Mouse (Mus musculus): ENCODE measurements around the gene Tmem136. TPM values are rescaled to one million over a fixed set of nuclear protein-coding genes. Genes with fewer than 3 reads are reported as not detected.
"Not testable (repeated sequence)": the region's sequence is repeated elsewhere in the genome, so short reads cannot be mapped to it uniquely, and the experiment has no call there.

Tmem136 gene
- 1 to 10 TPM; 5.0 to 6.2 TPM for total RNA-seq (2021)
- long read RNA-seq, experiment 1, partial matches to known transcripts: 0 of 8 reads
- long read RNA-seq, experiment 1, other reads (novel, unspliced or antisense): 6 of 8 reads
- long read RNA-seq, experiment 2, partial matches to known transcripts: 0 of 4 reads
- long read RNA-seq, experiment 2, other reads (novel, unspliced or antisense): 2 of 4 reads

DNA sequence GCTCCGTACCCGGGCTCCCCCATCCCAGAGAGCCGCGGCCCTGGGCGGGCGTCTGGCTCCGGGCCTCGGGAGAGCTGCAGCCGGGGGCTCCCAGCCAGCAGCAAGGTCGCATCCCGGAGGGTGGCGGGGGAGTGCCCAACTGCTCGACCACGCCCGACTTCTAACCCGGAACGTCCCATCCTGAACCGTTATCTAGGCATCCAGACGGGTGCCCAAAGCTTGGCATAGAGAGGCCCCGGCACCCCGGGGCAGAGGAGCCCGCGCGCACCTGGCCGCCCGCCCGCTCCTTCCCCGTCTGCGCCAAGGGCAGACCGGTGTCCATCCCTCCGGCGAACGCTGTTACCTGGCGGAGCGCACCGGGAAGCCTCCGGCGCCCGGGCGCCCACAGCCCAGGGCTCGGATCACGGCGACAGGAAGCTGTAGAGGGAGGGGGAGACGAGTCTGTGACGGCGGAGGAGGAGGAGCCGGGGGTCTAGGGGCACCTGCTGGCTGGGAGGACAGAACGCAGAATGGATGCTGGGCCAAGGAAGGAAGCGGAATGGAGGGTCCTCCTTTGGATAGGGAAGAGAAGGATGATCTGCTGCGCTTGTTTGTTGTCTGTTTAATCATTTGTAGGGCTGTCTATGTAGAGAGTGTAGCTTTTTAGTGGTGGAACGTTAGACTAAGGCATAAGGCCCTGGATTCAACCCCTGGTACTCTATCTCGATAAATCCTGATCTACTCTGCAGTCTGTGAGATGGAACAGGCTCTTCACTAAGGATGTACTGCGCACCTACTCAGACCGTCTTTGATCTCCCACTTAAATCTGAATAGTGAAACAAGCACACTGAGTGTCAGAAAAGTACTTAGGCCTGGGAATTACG lies at the start of gene Tmem136:
Tmem136 (minus strand) TSS at position 437 of the 863 bp plus-strand sequence.
- DNase-seq: peak; percentile 80

DNA sequence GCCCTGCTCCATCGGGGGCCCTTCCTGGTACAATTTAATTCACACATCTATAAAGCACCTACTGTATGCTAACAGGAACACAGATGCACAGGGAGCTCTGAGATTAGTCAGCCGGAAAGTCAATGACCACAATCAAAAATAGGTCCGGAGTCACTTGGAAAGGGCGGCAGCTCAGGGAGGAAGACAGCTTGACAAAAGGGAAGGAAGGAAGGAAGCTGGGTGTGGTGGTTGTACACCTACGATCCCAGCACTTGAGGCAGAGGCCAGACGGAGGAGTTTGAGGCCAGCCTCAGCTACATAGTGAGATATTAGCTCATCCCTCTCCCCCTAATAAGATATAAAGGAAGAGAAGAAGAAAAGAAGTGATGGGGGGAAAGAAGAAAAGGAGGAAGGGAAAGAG lies 39.6 kb upstream of the Tmem136 start:
- peak in 1 of 2 experiments; percentile 26 for DNase-seq

DNA sequence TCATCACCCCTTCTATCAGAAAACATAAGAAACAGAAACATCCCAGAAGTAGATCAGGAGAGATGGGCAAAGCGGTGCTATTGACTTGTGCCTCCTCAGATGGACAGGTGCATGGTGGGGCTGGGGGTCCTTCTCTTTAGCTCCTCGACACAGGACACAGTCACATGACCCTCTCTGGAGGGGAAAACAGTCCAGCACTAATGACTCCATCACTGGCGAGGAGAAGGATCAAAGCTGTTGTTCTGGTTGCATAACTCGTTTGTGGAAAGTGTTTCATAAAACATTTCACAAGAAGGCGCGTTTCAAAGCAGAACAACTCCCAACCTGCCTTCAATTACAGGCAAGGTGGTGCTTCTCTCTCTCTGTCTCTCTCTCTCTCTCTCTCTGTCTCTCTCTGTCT lies 35.4 kb upstream of the Tmem136 start:
- peak in 1 of 2 experiments; percentile 14 for DNase-seq

DNA sequence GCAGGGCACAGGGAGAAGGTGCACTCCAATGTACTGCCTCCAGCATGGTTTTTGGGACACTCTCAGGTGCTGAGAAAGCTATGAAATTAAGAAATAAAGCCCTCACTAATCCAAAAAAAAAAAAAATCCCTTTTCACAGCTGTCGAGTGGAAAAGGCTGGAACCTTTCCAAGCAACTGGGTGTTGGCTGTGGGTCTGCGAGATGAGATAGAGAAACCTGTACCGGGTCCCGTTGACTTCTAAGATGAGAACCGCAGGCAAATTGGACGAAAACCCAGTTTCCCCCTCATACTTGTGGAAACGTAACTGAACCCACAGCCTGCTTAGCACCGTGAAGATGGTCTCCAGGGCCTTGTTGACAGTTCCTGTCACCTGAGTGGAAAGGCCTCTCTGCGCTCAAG lies 34.6 kb upstream of the Tmem136 start:
- peak; percentile 31 to 43 for DNase-seq

DNA sequence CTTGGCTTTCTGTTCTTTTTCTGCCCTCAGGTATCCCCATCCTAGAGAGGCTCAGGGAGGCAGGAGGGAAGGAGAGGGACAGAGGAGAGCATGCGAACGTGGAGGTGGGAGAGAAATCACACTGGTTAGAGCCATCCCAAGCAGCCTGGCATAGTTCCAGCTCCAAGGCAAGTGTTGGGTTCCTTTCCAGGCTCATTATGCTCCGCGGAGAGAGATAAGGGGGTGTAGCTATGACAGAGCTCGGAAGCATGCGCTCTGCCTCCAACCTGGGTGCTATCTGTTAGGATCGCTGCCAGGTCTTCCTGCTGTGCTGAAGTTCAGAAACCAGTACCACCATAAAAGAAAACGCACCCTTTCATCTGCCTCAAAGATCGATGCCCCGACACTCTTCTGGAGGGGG lies 33.7 kb upstream of the Tmem136 start:
- DNase-seq: peak; percentile 28 to 52

DNA sequence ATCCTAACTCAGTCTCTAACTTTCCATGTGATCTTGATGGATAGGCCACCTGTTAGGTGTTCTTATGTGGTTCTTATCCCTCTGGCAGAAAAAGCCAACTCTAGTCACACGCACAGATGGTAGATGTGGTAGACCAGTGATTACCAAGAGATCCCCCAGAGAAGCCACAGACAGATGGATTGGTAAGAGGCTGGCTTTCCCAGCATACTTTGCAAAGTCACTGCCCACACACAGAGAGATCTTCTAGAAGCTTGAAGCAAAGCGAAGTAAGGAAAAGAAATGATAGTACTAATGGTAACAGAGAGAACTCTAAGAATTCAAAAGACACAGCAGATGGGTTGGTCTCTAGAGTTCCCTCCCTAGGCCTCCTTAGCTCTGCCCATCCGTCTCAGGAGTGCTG lies 33.1 kb upstream of the Tmem136 start:
- DNase-seq: no peak

DNA sequence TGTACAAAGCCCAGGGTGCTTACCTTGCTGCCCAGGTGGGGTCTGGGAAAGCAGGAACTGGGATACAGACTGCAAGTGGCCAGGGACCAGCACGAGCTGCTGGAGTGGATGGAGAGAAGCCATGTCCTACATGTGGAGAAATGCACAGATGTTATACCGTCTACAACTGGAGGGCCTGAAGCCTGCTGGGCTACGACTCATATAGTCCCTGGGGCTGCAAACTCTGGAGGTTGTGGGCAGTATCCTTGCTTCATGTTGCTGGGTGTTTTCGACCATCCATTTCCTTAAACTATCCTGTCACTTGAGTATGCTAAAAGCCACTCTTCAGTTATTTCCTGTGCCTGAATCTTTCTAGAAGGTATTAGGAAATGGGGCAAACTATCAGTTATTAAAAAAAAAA lies 28.8 kb upstream of the Tmem136 start:
- no peak for DNase-seq

DNA sequence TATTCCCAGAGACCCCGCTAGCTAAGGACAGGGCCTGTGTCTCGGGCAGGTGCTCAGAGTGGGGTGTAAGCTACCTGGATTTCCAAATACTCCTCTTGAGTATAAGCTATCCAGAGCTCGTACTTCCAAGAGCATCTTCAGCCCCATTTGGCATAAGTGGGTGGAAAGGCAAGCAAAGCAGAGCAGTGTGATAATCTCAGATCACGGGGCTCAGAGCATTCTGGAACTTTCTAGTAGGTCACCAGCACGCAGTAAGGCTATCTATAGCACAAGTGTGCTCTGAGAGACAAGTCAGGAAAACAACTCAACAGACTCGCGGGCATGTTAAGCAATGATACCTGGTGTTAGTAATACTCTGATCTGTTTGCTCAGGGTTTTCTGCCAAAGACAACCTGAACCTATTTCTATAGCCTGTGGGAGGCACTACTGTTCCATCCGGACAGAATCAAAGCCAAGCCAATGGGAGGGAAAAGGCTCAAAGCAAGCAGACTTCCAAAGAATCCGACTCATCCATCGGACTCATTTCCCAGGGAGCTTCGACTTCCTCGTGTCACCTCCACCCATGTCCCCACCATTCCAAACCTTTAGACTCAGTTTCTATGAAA lies 27.9 kb upstream of the Tmem136 start:
- DNase-seq: peak; percentile 16 to 27

DNA sequence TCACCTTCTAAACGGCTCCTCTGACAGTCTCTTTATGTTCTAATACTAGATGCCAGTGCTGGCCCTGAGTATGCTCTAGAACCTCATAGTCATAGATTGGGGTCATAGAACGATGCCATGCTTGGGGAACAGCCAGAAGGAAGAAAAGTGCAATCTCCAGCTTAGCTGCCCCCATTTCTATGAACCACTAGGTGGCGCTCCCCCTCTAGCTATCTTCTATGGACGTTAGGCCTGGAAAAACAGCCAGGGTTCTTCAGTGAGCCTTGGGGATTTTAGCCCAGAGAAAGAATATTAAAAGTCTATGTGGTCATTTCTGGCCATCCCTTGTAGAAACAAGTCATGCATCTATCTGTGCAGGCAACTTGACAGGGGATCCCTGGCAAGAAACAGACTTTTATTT lies 25.5 kb upstream of the Tmem136 start:
- DNase-seq: peak; percentile 70 to 88

DNA sequence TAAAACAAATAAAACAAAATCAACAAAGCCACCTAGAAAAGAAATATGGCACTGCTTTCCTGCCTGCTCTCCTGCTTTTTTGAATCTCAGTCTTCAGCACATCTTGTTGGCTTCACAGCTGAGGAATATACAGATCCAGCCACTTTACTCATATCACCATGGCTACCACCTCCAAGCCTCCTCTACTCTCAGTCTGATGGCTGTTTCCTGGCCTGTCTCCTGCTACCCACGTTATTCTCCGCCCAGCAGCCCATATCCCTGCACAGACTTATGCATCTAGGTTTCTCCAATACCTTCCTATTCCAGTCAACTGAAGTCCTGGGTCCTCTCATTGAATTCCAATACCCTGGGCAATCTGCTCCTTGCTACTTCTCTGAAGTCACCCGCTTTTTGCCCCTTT lies 17.2 kb upstream of the Tmem136 start:
- DNase-seq: no peak

DNA sequence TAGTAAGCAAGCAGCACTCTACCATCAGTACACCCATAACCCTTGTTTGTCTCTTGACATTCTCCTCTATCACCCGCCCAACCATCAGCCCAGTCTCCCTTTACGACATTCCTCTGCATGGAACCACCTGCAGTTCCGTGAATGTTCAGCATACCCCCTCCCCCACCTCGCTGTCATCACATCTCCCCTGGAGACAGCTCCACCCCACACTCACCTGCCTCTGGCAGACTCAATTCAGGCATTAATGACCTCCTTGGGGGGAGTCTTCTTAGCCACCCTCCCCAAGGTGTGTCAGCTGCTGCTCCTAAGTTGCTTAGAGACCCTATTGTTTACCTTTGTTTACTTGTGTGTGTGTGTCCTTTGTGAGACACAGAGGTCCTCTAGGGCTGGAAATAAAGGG lies 16.0 kb upstream of the Tmem136 start:
- DNase-seq: no peak

DNA sequence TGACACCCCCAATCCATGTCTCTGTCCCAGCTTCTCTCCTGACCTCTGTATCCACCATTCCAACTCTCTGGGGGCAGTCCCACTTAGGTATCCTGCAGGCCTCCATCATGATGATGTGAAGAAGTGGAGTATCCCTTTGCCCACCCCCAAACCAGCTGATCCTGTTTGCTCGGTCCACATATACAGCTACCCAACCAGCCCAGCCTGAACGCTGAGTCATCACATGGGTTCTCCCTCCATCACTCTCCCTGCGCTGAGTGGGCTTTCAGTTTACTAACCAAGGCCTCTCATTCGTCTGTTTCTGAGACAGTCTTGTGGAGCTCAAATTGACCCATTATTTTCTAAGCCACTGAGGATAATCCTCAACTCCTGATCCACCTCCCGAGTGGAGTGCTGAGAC lies 15.6 kb upstream of the Tmem136 start:
- DNase-seq: no peak

DNA sequence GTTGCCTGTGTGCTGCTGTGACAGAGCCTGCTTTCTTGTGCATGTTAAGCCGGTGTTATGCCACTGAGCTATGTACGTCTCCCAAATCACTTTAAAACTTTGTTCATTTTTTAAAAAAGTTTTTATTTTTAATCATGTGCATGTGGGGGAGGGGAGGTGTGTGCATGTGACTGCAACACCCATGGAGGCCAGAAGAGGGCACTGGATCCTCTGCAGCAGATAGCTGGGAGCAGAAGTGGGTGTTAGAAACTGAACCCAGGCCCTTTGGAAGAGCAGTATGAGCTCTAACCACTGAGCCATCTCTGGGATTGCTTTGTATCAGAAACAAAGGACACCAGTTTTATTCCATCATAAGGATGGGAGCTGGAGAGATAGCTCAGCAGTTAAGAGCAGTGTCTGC lies 14.3 kb upstream of the Tmem136 start:
- DNase-seq: no peak

DNA sequence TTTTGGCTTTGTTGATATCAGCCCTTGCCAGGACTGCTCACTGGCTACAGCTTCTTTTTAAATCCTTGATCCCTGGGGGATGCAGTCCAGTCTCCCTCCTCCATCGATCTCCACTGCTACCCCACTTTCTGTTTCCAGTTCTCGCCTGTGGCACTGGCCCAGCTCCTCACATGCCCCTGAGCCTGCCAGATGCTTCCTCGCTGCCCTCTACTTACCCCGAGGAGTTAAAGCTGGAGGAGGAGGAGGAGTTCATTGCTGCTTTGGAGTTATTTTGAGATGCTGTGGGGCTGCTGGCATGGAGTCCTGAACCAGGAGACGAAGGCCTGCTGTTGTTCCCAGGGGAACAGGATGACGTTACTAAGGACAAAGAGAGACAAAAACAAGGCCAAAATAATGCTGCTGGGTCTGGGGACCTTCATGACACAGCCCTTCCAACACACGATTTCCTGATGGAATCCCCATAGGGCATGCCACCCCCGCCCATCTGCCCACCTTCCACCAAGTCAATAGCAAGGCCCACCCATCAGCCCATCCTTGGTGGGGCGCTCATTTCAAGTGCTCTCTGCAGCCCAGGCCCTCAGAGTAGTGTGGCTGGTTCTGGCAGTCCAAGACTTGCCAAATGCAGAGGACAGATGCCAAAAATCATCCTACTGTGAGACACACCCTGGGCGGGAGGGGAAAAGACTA lies 10.9 kb upstream of the Tmem136 start:
- DNase-seq: peak; percentile 85 to 89

DNA sequence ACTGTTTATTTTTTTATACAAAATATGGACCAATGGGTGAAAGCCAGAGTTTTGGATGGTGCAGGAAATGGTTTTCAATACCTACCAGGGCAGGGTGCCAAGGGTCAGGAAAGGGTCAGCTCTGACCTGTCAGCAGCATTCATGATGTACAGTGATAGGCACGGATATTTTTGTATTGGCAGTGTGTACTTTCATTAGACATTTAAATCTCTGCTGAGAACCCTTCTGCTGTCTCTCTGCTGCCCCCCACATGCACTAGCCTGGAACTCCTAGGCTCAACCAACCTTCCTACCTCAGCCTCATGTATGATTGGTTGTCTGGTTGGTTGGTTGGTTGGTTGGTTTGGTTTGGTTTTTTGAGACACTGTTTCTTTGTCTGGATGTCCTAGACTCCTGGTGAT lies 6.0 kb upstream of the Tmem136 start:
- peak in 1 of 2 experiments; percentile 48 for DNase-seq

DNA sequence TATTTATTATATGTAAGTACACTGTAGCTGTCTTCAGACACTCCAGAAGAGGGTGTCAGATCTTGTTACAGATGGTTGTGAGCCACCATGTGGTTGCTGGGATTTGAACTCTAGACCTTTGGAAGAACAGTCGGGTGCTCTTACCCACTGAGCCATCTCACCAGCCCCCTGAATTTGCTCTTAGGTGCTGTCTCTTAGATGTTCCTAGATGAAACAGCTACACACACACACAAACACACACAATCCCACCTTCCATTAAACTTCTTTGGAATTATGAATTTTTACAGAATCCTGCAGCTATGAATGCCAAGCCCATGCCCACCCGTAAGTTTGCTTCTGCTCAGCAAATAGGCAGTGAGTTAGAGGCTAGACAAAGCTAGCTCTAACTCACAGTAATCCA lies 5.6 kb upstream of the Tmem136 start:
- not testable (repeated sequence) for DNase-seq

DNA sequence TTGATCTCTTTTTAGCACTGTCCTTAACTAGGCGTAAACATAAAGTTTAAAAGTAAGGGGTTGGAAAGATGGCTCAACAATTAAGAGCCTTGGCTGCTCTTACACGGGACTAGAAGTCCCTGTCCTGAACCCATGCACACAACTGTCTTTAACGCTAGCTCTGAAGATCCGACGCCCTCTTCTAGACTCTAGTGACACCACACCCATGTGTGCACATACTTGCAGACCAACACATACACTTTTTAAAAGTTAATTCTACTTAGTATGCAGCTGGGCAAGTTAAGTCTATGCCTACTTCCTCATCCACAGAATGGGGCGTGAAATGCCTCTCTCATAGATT lies 597 bp upstream of the Tmem136 start:
- no peak for DNase-seq

DNA sequence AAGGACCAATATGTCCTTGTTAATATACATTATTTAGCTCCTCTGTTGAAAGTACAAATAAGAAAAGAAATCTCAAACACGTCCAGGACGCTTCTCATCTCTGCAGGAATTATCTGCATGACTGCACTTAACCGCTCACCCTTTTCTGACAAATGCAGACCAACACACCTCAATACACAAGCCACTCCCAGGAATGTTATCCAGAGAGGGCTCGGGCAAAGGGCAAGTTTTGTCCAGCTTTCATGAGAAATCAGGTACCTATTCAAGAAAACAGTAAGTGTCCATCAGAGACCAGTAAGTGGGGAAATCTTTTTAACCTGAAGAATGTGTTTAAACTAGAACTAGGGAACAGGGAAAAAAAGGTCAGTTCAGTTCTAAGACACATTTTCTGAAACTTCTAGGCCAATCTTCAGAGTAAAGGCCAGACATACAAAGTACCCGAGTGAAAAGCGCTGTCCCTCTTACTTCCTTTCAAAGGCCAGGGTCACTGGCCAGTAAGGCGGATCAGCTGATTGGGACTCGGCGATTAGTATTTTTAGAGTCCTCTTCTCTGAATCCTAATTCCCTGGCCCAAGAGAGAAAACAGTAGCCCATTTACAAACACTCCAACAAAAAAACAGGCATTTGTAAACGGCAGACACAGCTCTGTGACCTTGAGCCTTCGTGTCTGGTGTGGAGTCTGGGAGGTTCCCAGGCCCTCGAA lies 788 bp downstream of the Tmem136 start:
- no peak for DNase-seq

DNA sequence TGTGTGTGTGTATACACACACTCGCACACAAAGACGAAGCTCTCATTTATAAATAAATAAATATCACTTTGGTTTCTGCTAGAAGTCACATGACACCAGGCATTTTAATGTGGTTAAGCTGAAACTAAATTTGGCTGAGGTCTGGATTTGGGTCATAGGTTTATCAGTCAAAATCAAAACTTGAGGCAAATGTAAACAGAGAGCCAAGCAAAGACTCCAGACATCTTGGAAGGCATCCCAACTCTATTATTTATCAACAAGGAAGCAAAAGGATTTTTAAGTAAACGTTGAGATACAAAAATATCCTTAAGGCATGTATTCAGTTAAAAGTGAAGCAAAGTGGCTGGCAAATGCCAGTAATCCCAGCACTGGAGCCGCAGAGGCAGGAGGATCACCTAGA lies 1.5 kb downstream of the Tmem136 start:
- DNase-seq: no peak

DNA sequence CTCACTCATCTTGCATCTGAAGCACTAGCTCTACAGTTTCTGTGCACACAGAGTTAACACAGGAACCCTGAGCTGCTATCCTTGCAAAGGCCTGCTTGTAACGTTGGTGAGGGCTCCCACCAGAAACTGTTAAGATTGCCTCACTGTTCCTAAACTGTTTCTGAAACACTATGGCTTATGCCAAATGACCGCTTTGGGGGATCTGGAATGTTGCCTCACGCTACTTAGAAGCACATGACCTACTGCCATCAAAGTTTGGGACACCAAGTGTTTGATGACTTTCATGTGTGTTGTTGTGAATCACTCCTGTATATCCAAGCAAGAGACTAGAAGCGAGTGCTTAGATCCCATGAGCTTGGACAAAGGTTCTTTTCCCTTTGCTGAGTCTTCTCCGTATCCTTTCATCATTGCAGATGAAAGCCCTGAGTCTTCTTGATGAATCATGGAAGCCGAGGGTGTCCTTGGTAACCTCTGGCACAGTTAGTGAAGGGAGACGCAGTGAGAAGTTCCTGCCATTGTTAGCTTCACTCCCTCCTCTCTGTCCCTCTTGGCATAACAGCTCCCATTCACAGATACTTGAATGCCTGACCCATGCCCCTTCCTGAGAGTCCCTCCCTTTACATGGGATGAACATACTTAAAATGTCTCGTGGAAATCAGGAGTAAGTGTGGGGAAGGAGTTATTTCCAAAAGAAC lies 5.9 kb downstream of the Tmem136 start:
- no peak for DNase-seq

DNA sequence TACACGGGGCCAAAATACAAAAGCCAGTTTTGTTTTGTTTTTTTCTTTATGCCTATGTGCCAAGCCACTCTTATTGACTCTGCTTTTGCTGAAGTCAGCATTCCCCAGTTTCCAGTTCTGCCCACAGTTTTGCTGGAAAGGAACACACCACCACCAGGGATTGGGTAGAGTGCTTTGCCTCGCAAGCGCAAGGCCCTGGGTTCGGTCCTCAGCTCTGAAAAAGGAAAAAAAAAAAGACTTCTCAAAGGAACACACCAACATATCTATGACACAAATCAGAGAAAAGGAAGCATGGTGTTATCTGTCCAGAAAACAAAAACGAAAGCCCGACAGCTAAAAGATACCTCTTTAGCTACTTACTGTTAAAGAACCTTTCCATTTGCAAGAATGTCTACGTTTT lies 7.2 kb downstream of the Tmem136 start:
- DNase-seq: no peak

DNA sequence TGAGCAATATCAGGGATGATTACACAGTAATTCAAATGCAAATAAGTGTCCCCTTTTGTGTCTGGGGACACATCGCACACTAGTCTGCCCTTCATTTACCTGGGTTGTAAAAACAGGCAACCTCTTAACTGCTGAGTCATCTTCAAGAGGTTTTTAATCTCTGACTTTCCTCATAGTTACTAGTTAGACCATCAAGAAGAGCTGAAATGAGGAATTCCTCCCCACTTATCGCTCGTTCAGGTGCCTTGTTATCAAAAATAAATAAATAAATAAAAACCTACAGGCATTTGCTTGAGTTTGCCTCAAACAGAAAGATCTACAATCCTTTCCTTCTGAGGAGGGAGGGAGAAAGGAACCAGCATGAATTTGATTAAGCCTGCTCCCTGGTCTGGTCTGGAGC lies 7.6 kb downstream of the Tmem136 start:
- DNase-seq: no peak

Measured in heart, adult 18-20 months (tissue).